ENCODE assay signal across 22 mouse cellular contexts in genomic region chr3:9349822-9350221, GRCm38 (mm10).
DNase-seq lines count a peak whose midpoint lies in the region; ATAC-seq lines count a peak whose summit lies in the region.
"Had no signal": no experiment of that assay in that cellular context is flagged by ENCODE, and none has a peak within 500 bp of the region (broad histone marks: within the 10 kb centered on the region; RNA-seq: fewer than 3 reads in every experiment).

No protein-coding gene starts in this region.

- ATAC-seq in granulocyte monocyte progenitor cell, adult 5-6 weeks (replicated peaks; ENCODE audit: poor library complexity, severe bottlenecking) = peak; percentile 65
- peak; percentile 52 for ATAC-seq in megakaryocyte progenitor cell, adult 5-6 weeks (replicated peaks; ENCODE audit: poor library complexity)
- ATAC-seq: activated CD4-positive, CD25-positive, alpha-beta regulatory T cell, adult 4 months; CD4-positive, CD25-positive, alpha-beta regulatory T cell, adult 4 months; forebrain, embryonic 13.5 days; forebrain, embryonic 15.5 days; forebrain, postnatal 0 days; Patski had no signal

- peak; percentile 18 for DNase-seq in heart, adult 11 months
- DNase-seq in heart, postnatal 25 days (ENCODE audit: low spot score) = no peak
- no peak for DNase-seq in cerebellum, adult 9-10 months
- DNase-seq in right cerebral cortex, postnatal 14 days = no peak
- no peak for DNase-seq in cerebellum, postnatal 4 days (ENCODE audit: low spot score in 2 of 2)
- DNase-seq: adrenal gland, adult 8-10 months; adrenal gland, postnatal 14 days; adrenal gland, postnatal 36 days; B cell, adult 2 months; cerebellum, adult 11-12 months; cerebellum, adult 2 months; cerebellum, adult 9-11 months; cerebellum, postnatal 14 days; cerebellum, postnatal 36 days; forebrain, postnatal 0 days had no signal

- intact Hi-C loops in heart, postnatal 25 days (cut with DNase I) = loop anchor here (10.0 kb wide), 1 partner anchor 375 kb away; no protein-coding TSS in a partner anchor
